Mouse (Mus musculus) retina, embryonic 14.5 days (tissue): ENCODE measurements around the gene Arid1b.

Experiments used
- DNase-seq: peaks from one replicate; pipeline ENCODE4 v3.0.0-alpha.2; 2015; ENCODE audit warnings: low spot score

The Arid1b gene

DNA sequence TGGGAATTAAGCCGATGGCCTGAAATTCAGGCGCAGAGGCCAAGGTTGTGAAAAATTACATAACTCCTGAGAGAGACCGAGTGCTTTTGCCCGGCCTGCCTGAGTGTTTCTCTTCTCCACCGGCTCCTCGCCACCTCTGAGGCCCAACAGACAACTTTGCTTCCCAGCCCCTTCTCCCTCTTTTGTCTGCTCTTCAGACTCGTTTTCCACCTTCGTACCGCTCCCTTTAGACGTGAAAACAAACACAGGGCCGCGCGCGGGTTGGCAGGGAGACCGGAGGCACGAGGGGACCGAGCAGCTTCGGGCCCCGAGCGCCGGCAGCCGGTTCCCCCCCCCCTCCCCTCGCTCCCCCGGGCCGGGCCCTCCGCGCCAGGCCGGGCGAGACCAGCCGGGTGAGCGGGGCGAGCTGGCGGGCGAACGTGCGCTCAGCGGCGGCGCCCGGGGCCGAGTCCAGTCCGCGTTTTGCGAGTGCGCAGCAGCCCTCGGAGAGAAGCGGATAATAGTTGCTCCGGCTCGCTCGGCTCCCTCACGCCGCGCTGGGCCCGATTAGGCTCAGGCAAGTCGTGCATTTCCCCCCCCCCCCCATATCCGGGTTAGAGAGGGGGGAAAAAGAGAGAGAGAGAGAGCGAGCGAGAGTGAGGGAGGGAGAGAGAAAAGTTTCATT lies at the start of gene Arid1b:
Arid1b (plus strand) TSS at position 493 of the 664 bp plus-strand sequence.
- DNase-seq = peak; percentile 89

DNA sequence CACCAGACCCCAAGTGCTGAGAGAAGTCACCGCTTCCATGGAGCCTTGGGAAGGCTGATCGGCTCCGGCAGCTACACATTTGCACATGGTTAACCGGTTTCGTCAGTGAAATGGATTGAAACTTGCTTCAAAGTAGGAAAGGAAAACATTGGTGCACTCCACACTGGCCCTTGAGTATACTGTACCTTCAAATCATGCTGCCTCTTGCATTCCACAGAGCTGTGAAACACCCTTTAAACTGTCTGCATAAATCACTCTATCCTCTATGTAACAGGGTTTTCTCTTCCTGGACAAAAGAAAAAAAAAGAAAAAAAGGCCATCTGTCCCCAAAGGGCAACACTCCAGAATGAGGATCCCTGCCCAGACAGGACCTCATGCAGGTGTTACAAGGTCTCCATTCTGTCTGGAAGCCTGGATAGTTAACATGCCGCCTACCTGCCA lies 48.8 kb upstream of the Arid1b start:
- DNase-seq = peak; percentile 26

GRCm38 (mm10) chr17:4945871-4946331 lies 48.2 kb upstream of the Arid1b start:
- DNase-seq = peak; percentile 55

DNA sequence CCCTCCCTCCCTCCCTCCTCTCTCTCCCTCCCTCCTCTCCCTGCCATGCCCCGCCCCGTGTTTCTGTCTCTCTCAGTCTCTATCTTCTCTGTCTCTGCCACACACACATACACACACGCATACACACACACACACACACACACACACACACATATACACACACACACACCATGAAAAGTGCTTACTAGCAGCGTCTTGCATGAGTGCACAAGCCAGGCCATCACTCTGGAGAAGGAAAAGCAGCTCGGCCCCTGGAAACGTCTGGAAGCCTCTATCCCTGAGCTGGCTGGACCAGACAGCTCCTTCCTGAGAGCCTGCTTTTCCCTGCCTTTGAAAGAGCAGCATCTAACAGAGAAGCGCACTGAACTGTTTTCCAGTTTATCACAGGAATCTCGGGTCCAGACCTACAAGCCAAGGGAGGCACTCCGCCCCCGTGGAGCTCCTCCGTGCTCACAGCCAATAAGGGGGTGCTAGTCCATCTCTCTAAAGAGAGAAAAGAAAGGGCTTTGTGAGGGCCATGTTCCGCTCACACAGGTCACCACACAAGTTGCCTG lies 47.6 kb upstream of the Arid1b start:
- peak; percentile 39 for DNase-seq

GRCm38 (mm10) chr17:4947013-4947412 lies 47.1 kb upstream of the Arid1b start:
- DNase-seq = no peak

DNA sequence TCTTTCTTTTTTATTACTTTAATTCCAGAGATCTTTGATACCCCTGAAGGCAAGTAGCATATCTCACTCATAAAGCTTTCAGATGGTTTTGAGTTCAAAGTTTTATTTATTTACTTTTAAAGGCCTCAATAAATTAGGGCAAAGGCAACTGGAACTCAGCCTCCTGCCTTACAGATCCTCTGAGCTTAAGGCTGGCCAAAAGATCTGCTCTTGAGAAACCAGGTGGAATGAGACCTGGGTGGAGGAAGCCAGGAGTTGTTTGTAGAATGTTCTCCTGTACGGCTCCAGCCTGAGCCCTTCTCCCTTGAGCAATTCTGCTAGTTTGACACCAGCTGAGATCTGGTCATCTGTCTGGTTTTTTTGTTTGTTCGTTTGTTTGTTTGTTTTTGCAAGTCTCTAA lies 46.7 kb upstream of the Arid1b start:
- DNase-seq = no peak

DNA sequence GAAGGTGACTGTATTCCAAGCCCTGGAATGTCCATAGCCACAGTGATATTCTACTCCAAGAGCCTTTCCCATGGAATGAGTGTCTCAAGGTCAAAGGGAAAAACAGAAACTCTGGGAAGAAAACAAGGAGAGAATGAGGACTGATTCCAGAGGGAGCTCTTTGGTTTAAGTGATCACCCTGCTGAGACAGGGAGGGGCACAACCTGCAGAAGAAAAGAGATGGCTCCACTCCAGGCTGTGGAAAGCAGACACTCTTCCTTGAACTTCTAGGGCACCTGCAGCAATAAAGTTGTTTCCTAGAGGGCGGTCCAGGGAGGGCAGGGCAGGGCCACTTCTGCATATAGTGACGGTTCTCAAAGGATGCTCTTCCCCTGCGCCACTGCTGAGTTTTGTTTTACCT lies 45.6 kb upstream of the Arid1b start:
- no peak for DNase-seq

- no peak for DNase-seq
Measured at GRCm38 (mm10) chr17:4954431-4954830, 39.7 kb upstream of the Arid1b start.

GRCm38 (mm10) chr17:4964192-4964877 lies 29.8 kb upstream of the Arid1b start:
- no peak for DNase-seq

- no peak for DNase-seq
Measured at GRCm38 (mm10) chr17:4967201-4967600, 26.9 kb upstream of the Arid1b start.

DNA sequence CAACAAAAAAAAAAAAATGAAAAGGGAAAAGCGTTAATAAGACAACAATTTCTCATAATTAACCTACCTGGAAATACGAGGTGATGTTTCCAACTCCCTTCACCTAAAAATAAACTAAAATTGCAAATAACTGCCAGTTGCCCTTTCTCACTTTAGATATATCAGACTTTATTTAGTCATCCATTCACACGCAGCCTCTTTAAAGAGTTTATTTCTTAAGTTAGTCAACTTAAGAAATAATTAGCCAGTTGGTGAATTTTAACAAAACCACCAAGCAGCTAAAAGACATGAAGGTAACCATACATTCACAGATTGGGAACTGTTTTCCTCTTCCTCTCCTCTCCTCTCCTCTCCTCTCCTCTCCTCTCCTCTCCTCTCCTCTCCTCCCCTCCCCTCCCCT lies 26.1 kb upstream of the Arid1b start:
- DNase-seq = no peak

DNA sequence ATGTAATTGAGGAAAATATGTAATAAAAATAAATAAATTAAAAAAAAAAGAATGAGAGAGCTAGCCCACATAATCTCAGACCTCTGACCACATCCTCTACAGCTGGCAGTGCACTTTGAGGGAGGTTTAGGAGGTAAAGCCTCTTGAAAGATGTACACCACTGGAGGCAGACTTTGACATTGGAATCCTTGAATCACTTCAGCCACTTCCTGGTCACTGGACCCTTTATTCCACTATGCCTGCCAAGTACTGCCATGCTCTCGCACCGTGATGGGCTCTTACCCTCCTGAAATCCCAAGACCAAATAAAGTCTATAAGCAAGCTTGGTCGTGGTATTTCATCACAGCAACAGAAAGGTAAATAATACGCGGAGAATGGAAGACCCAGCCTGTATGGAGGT lies 25.3 kb upstream of the Arid1b start:
- DNase-seq = no peak

GRCm38 (mm10) chr17:4972261-4972660 lies 21.9 kb upstream of the Arid1b start:
- DNase-seq = no peak

- DNase-seq = no peak
Measured at GRCm38 (mm10) chr17:4974736-4975135, 19.4 kb upstream of the Arid1b start.

DNA sequence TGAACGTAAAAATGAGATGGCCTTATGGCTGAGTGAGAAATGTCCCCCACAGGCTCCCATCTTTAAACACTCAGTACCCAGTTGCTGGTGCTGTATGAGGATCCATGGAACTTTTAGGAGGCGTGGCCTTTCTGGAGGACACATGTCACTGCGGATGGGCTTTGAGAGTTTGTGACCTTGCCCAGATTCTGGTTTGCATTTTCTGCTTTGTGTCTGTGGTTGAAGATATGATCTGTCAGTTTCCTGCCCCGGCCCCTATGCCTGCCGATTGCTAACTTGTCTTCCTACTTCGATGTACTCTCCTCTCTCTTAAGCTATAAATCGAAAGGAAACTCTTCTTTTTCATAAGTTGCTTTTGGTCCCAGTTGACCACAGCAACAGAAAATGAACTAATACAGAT lies 14.0 kb upstream of the Arid1b start:
- DNase-seq = no peak

DNA sequence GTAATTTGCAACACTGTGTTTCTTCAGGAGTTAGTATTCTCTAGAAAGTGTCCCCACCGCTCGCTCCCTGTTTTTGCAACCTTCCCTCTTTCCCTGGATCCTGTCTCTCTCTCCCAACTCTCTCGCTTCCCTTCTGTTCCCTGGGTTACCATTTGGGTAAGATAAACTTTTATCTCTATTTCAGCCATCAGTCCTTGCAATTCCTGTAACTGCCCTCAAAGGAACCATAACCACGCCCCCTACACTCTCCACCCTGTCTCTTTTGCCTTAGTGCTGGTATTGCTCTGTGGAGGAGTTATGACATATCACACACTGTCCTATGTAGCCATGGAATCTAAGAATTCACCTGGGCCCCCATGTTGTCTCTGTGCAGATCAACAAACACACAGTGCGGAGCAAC lies 11.3 kb upstream of the Arid1b start:
- no peak for DNase-seq

DNA sequence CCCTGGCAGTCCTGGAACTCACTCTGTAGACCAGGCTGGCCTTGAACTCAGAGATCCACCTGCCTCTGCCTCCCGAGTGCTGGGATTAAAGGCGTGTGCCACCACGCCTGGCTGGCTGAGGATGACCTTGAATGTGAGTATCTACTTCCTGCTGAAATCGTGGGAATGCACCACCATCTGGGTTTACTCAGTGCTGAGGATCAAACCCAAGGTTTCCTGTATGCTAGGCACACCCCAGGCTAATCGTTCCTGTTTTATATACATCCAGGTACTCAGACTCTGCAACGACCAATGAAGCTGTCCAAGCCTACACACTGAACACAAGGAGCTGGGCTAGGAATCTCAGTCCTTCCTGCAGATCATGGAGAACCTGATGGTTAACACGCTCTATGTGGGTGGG lies 9.4 kb upstream of the Arid1b start:
- DNase-seq = no peak

DNA sequence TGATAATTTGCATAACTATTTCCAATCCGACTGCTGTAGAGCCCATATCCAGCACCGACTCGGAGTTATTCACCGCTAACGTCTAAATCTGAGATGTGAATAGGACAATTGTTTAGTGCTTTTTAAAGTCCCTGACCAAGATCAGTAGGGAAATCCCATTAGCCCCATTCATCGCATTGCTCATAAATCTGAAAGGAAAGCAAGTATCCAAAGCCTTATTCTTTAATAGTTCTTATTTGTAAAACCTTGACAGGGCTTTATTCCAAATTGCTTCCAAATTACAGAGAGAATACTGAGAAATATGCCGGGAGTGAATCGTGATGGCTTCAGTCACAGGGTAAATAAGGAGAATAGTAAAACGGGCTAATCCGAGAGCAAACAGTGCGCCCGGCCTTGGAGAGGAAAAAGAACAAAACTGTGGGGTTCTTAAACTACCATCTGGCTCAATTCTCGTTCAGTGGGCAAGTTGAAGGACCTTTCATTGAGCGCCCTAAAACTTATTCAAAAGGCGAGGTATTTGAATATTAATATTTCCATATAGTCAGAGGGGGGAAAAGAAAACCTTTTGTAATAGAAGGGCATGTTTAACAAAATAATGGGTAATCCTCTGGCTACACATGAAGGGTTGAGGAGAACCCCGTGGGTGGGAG lies 3.1 kb upstream of the Arid1b start:
- DNase-seq = no peak

GRCm38 (mm10) chr17:4991600-4991999 lies 2.5 kb upstream of the Arid1b start:
- no peak for DNase-seq

DNA sequence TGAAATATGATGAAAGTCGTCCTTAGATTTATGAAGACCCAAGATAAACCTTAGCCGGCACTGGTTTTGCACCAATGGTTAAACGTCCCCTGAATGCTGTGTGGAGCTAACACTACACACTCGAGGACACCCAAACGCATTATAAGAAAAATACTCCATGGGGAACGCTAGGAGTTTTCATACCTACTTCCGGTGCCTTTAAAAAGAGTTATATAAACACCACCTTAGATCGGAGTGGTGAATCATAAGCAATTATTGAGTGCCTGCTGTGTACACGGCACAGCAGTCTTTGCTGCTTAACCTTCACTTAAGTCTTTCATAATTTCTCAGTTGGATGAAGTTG lies 664 bp upstream of the Arid1b start:
- no peak for DNase-seq

DNA sequence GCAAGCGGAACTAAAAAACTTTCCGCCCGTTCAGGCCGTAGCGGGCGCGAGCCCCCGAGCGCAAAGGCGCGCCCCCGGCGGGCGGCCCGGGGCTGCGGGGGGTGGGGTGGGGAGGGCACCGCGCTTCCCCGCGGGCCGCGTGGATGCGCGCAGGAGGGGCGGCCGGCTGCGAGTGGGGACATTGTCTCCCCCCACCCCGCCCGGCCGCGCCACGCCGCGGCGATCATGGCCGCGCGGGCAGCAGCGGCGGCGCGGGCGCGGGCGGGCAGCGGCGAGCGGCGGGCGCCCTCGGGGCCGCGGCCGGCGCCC lies 326 bp downstream of the Arid1b start:
- no peak for DNase-seq

DNA sequence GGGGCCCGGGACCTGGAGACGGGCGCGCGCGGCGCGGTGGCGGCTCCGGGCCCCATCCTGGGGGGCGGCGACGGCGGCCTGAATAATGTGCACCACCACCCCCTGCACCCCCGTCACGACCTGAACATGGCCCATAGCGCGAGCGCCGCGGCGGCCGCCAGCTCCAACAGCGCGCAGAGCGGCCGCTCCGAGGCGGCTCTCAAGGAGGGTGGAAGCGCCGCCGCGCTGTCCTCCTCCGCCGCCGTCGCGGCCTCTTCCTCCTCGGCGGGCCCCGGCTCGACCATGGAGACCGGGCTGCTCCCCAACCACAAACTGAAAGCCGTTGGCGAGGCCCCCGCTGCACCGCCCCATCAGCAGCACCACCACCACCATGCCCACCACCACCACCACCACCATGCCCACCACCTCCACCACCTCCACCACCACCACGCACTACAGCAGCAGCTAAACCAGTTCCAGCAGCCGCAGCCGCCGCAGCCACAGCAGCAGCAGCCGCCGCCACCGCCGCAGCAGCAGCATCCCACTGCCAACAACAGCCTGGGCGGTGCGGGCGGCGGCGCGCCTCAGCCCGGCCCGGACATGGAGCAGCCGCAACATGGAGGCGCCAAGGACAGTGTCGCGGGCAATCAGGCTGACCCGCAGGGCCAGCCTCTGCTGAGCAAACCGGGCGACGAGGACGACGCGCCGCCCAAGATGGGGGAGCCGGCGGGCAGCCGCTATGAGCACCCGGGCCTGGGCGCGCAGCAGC lies 855 bp downstream of the Arid1b start:
- peak; percentile 69 for DNase-seq
